ENCODE assay signal across 8 mouse cellular contexts in the genomic region with DNA sequence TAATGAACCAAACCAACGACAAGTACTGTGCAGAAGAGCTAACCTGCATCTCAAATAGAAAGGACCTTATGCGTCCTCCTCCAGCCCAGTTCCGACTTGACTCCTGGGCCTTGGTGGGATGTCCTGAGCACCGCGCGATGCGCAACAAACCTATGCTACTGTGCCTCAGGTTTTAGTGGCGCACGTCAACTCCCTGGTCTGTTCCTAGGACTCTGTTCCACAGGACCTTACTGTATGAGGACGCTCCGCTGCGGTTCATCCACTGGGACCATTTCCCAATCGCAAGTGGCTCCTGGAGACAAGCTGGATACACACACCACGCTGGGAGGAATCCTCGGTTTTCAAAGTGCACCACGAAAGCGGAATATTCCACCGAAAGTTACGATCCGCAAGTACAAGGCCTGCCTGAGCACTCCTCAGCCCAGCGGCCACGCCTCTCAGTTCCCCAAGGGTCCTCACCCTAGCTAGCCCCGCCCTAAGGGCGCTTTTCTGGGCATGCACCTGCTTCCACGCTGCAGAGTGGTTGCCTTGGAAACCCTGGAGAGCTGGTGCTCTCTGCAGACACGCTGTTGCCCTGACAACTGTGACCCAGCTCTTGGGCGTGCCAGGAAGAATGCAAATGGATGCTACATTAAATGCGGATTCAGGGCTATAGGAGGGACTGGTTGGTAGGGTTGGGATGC. TPM values are rescaled to one million over a fixed set of nuclear protein-coding genes. Genes with fewer than 3 reads are reported as not detected.
DNase-seq lines count a peak whose midpoint lies in the region; ATAC-seq and TF ChIP-seq lines count a peak whose summit lies in the region.

No protein-coding gene starts in this region.

- peak overlapping the region; percentile 92 for H3K4me2 ChIP-seq in intestine, embryonic 16.5 days (ENCODE audit: low read depth, low read length)

- DNase-seq in left cerebral cortex, postnatal 10 days (ENCODE audit: extremely low spot score in 1 of 2, low spot score in 2 of 2), result peak; percentile 80 to 85
- DNase-seq in right cerebral cortex, postnatal 36 days (ENCODE audit: low spot score in 2 of 2), result peak; percentile 71 to 81
- DNase-seq in T-cell, adult 2 months (ENCODE audit: low spot score), result no peak

- H3K4me3 ChIP-seq in E14TG2a.4 (replicated peaks; ENCODE audit: low read length), result peak overlapping the region; percentile 73
- peak overlapping the region; percentile 13 for H3K4me3 ChIP-seq in bone marrow macrophage, adult 2 months (ENCODE audit: insufficient read depth, low read length)
- peak overlapping the region; percentile 12; the same call in 1 of the 2 replicates for H3K4me3 ChIP-seq in embryonic fibroblast, embryonic 13.5 days (ENCODE audit: insufficient read depth, low read length)
- H3K4me3 ChIP-seq in intestine, embryonic 16.5 days (ENCODE audit: low read length), result peak overlapping the region; percentile 47

- TF ChIP-seq POLR2A in bone marrow macrophage, adult 2 months (IDR thresholded peaks at IDR 0.05; ENCODE audit: borderline replicate concordance, low read depth, low read length), result no peak
- TF ChIP-seq POLR2A in embryonic fibroblast, embryonic 13.5 days (IDR thresholded peaks at IDR 0.05; ENCODE audit: low read depth, low read length), result no peak

- H3K4me1 ChIP-seq in E14TG2a.4 (replicated peaks; ENCODE audit: low read depth, low read length), result peaks cover 31% of the 10 kb centered on the region
- H3K4me1 ChIP-seq in bone marrow macrophage, adult 2 months (ENCODE audit: control insufficient read depth, insufficient read depth, low read length), result no peaks in the 10 kb centered on the region
- H3K4me1 ChIP-seq in embryonic fibroblast, embryonic 13.5 days (ENCODE audit: control insufficient read depth, insufficient read depth, low read length), result 0 out of 2 replicates have a peak, but pooled peaks cover 4% of the 10 kb centered on the region
- H3K4me1 ChIP-seq in intestine, embryonic 16.5 days (ENCODE audit: control insufficient read depth, insufficient read depth, low read length), result peaks cover 17% of the 10 kb centered on the region

- no peak overlapping the region for H3K27ac ChIP-seq in bone marrow macrophage, adult 2 months (ENCODE audit: insufficient read depth, low read depth, low read length)
- H3K27ac ChIP-seq in embryonic fibroblast, embryonic 13.5 days (ENCODE audit: insufficient read depth, low read length), result no peak overlapping the region
- H3K27ac ChIP-seq in intestine, embryonic 16.5 days (ENCODE audit: low read length), result no peak overlapping the region

- intact Hi-C loops in left cerebral cortex, postnatal 10 days (cut with DNase I), result loop anchor here (5.0 kb wide), 1 partner anchor 358 kb away; no protein-coding TSS in a partner anchor

- peaks cover 41% of the 10 kb centered on the region for H3K27me3 ChIP-seq in E14TG2a.4 (ENCODE audit: insufficient read depth, low read length)
- H3K27me3 ChIP-seq in intestine, embryonic 16.5 days (replicated peaks; ENCODE audit: control insufficient read depth, insufficient read depth, low read length), result peaks cover 14% of the 10 kb centered on the region; the same call in 1 of the 2 replicates

- no peaks in the 10 kb centered on the region for H3K36me3 ChIP-seq in E14TG2a.4 (ENCODE audit: insufficient read depth, low read length)
- H3K36me3 ChIP-seq in intestine, embryonic 16.5 days (ENCODE audit: control insufficient read depth, insufficient read depth, low read length), result no peaks in the 10 kb centered on the region

- no peak for TF ChIP-seq CTCF in E14TG2a.4 (conservative IDR thresholded peaks at IDR 0.05; ENCODE audit: low read length)
- TF ChIP-seq CTCF in bone marrow macrophage, adult 2 months (IDR thresholded peaks at IDR 0.05; ENCODE audit: low read depth, low read length), result no peak
- TF ChIP-seq CTCF in embryonic fibroblast, embryonic 13.5 days (IDR thresholded peaks at IDR 0.05; ENCODE audit: borderline replicate concordance, insufficient read depth, low read length), result no peak

- H3K9ac ChIP-seq in intestine, embryonic 16.5 days (ENCODE audit: low read depth, low read length), result peak overlapping the region; percentile 63; the same call in 1 of the 2 replicates

- WGBS in intestine, embryonic 16.5 days, result under 1% methylated on average over 28 of the region's 28 CpGs

- no peaks in the 10 kb centered on the region for H3K9me3 ChIP-seq in E14TG2a.4 (ENCODE audit: low read length)
- no peaks in the 10 kb centered on the region for H3K9me3 ChIP-seq in intestine, embryonic 16.5 days (ENCODE audit: control insufficient read depth, low read length)

- peak; percentile 88 for ATAC-seq in intestine, embryonic 16.5 days
- ATAC-seq in megakaryocyte, adult 5-6 weeks (ENCODE audit: poor library complexity, severe bottlenecking), result peak; percentile 60

RNA-seq across cellular contexts. Expression of a gene that starts 1.5 kb away (rescaled TPM):
- 2.0 and 2.1 TPM in 2 replicates for polyA plus RNA-seq in bone marrow macrophage, adult 2 months (2012; ENCODE audit: insufficient read depth, insufficient read length, missing spikeins)
- 17.5 and 20.6 TPM in 2 replicates for polyA plus RNA-seq in embryonic fibroblast, embryonic 13.5 days (2011; ENCODE audit: insufficient read length, low read depth, missing spikeins)
- polyA plus RNA-seq in intestine, embryonic 16.5 days (2015; fragmentation: Nextera tagmentation; extraction: Ambion mirVana), result 57.0 and 57.5 TPM in 2 replicates
- 100 to 1,000 TPM; 186 to 212 TPM for total RNA-seq in left cerebral cortex, postnatal 10 days (2021)
- total RNA-seq in megakaryocyte, adult 5-6 weeks (2015), result 0.62 TPM in 1 of 2 replicates, not detected in the other
- 0.99 and 1.7 TPM in 2 replicates for total RNA-seq in megakaryocyte, adult 5-6 weeks (2017)

Comparison
In these comparisons a context has a peak if more than half of its experiments do, and no peak if none do; other contexts are left out.
1. H3K4me3 ChIP-seq: peak in every context shown above with its lines; median percentile 73 in E14TG2a.4; 47 in intestine, embryonic 16.5 days; 13 in bone marrow macrophage, adult 2 months; 12 in embryonic fibroblast, embryonic 13.5 days.